Comparison of ENCODE assay signal across 8 mouse cellular contexts in genomic region chr14:55496761-55497448, GRCm38 (mm10). TPM values are rescaled to one million over a fixed set of nuclear protein-coding genes. Genes with fewer than 3 reads are reported as not detected.
DNase-seq lines count a peak whose midpoint lies in the region; ATAC-seq and TF ChIP-seq lines count a peak whose summit lies in the region.

No protein-coding gene starts in this region.

- H3K36me3 ChIP-seq in hindbrain, embryonic 11.5 days (ENCODE audit: control insufficient read depth, insufficient read depth, low read length) = no peaks in the 10 kb centered on the region; the same call in 1 of the 2 replicates
- peaks cover 77% of the 10 kb centered on the region for H3K36me3 ChIP-seq in hindbrain, embryonic 10.5 days
- no peaks in the 10 kb centered on the region; the same call in 1 of the 2 replicates for H3K36me3 ChIP-seq in embryonic facial prominence, embryonic 11.5 days (replicated peaks; ENCODE audit: control insufficient read depth, insufficient read depth, low read depth, low read length)
- peaks cover 67% of the 10 kb centered on the region for H3K36me3 ChIP-seq in forebrain, embryonic 15.5 days
- no peaks in the 10 kb centered on the region for H3K36me3 ChIP-seq in liver, embryonic 16.5 days (ENCODE audit: control insufficient read depth, insufficient read depth)

- H3K27me3 ChIP-seq in hindbrain, embryonic 11.5 days (ENCODE audit: control insufficient read depth, insufficient read depth, low read length) = no peaks in the 10 kb centered on the region
- no peaks in the 10 kb centered on the region for H3K27me3 ChIP-seq in hindbrain, embryonic 10.5 days (ENCODE audit: insufficient read depth, poor library complexity, severe bottlenecking)
- no peaks in the 10 kb centered on the region for H3K27me3 ChIP-seq in embryonic facial prominence, embryonic 11.5 days (ENCODE audit: control insufficient read depth, insufficient read depth, low read length)
- H3K27me3 ChIP-seq in forebrain, embryonic 15.5 days = no peaks in the 10 kb centered on the region
- peaks cover 3% of the 10 kb centered on the region; the same call in 1 of the 2 replicates for H3K27me3 ChIP-seq in liver, embryonic 16.5 days (ENCODE audit: control insufficient read depth, insufficient read depth, low read depth, low read length)

- no peak overlapping the region for H3K9ac ChIP-seq in hindbrain, embryonic 11.5 days (ENCODE audit: low read depth, low read length)
- H3K9ac ChIP-seq in embryonic facial prominence, embryonic 11.5 days (replicated peaks; ENCODE audit: low read length) = no peak overlapping the region
- H3K9ac ChIP-seq in forebrain, embryonic 15.5 days (replicated peaks) = no peak overlapping the region
- H3K9ac ChIP-seq in liver, embryonic 16.5 days (ENCODE audit: low read depth, low read length) = no peak overlapping the region

- no peaks in the 10 kb centered on the region for H3K9me3 ChIP-seq in hindbrain, embryonic 11.5 days (ENCODE audit: control insufficient read depth, low read length)
- no peaks in the 10 kb centered on the region for H3K9me3 ChIP-seq in hindbrain, embryonic 10.5 days
- H3K9me3 ChIP-seq in embryonic facial prominence, embryonic 11.5 days (replicated peaks; ENCODE audit: control insufficient read depth, low read length) = no peaks in the 10 kb centered on the region
- H3K9me3 ChIP-seq in forebrain, embryonic 15.5 days = no peaks in the 10 kb centered on the region
- H3K9me3 ChIP-seq in liver, embryonic 16.5 days (replicated peaks; ENCODE audit: control insufficient read depth, low read length) = no peaks in the 10 kb centered on the region

- TF ChIP-seq CTCF in gastrocnemius, adult 2 months (IDR thresholded peaks at IDR 0.05) = no peak

- no peak overlapping the region for H3K4me2 ChIP-seq in hindbrain, embryonic 11.5 days (replicated peaks; ENCODE audit: low read depth, low read length)
- H3K4me2 ChIP-seq in embryonic facial prominence, embryonic 11.5 days (ENCODE audit: low read depth, low read length) = no peak overlapping the region
- H3K4me2 ChIP-seq in forebrain, embryonic 15.5 days (replicated peaks) = no peak overlapping the region
- no peak overlapping the region for H3K4me2 ChIP-seq in liver, embryonic 16.5 days (ENCODE audit: low read depth, low read length)

- intact Hi-C loops in gastrocnemius, adult 2 months (cut with DNase I) = loop anchor here (2.0 to 10.0 kb wide), 5 partner anchors 30 to 248 kb away; partner anchors contain the start of genes Dhrs1, Irf9 and Nop9

- peaks cover 2% of the 10 kb centered on the region; the same call in 1 of the 2 replicates for H3K4me1 ChIP-seq in hindbrain, embryonic 11.5 days (replicated peaks; ENCODE audit: control insufficient read depth, insufficient read depth, low read length)
- H3K4me1 ChIP-seq in hindbrain, embryonic 10.5 days (replicated peaks) = peaks cover 17% of the 10 kb centered on the region
- H3K4me1 ChIP-seq in embryonic facial prominence, embryonic 11.5 days (ENCODE audit: control insufficient read depth, insufficient read depth, low read length) = no peaks in the 10 kb centered on the region
- H3K4me1 ChIP-seq in forebrain, embryonic 15.5 days = peaks cover 26% of the 10 kb centered on the region
- peaks cover 4% of the 10 kb centered on the region for H3K4me1 ChIP-seq in liver, embryonic 16.5 days (ENCODE audit: control insufficient read depth, low read depth, low read length)

- DNase-seq in hindbrain, embryonic 11.5 days (ENCODE audit: low spot score) = no peak
- no peak for DNase-seq in hindbrain, embryonic 10.5 days (ENCODE audit: low spot score)
- DNase-seq in embryonic facial prominence, embryonic 11.5 days (ENCODE audit: low spot score) = no peak
- no peak for DNase-seq in adrenal gland, postnatal 4 days (ENCODE audit: low spot score in 2 of 2)
- no peak for DNase-seq in gastrocnemius, adult 18-20 months (ENCODE audit: low spot score)
- DNase-seq in gastrocnemius, adult 2 months = no peak

- H3K4me3 ChIP-seq in hindbrain, embryonic 11.5 days (ENCODE audit: low read depth, low read length) = no peak overlapping the region
- H3K4me3 ChIP-seq in hindbrain, embryonic 10.5 days = no peak overlapping the region
- no peak overlapping the region for H3K4me3 ChIP-seq in embryonic facial prominence, embryonic 11.5 days (ENCODE audit: low read depth, low read length)
- no peak overlapping the region for H3K4me3 ChIP-seq in forebrain, embryonic 15.5 days
- H3K4me3 ChIP-seq in liver, embryonic 16.5 days (ENCODE audit: low read depth, low read length) = no peak overlapping the region
- H3K4me3 ChIP-seq in gastrocnemius, adult 2 months = no peak overlapping the region

- WGBS in hindbrain, embryonic 11.5 days = 79% methylated on average over 16 of the region's 16 CpGs
- 73% methylated on average over 16 of the region's 16 CpGs for whole genome bisulfite sequencing in hindbrain, embryonic 10.5 days
- WGBS in embryonic facial prominence, embryonic 11.5 days = 62% methylated on average over 16 of the region's 16 CpGs
- 81% methylated on average over 16 of the region's 16 CpGs for WGBS in forebrain, embryonic 15.5 days
- WGBS in liver, embryonic 16.5 days (ENCODE audit: insufficient replicate concordance) = 70% methylated on average over 16 of the region's 16 CpGs

- no peak overlapping the region for H3K27ac ChIP-seq in hindbrain, embryonic 11.5 days (ENCODE audit: low read depth, low read length)
- no peak overlapping the region; the same call in 1 of the 2 replicates for H3K27ac ChIP-seq in hindbrain, embryonic 10.5 days
- H3K27ac ChIP-seq in embryonic facial prominence, embryonic 11.5 days (replicated peaks; ENCODE audit: low read depth, low read length) = no peak overlapping the region
- no peak overlapping the region for H3K27ac ChIP-seq in forebrain, embryonic 15.5 days (replicated peaks)
- H3K27ac ChIP-seq in liver, embryonic 16.5 days (ENCODE audit: low read length) = no peak overlapping the region
- H3K27ac ChIP-seq in gastrocnemius, adult 2 months = no peak overlapping the region

- peak; percentile 15; the same call in 1 of the 2 replicates for ATAC-seq in hindbrain, embryonic 11.5 days (ENCODE audit: low FRiP score)
- ATAC-seq in embryonic facial prominence, embryonic 11.5 days (replicated peaks; ENCODE audit: insufficient number of reproducible peaks, low FRiP score, low TSS enrichment, low read depth) = 0 out of 2 replicates have a peak, but pooled peaks have one; percentile 32
- ATAC-seq in forebrain, embryonic 15.5 days (replicated peaks) = peak; percentile 8; the same call in 1 of the 2 replicates
- ATAC-seq in liver, embryonic 16.5 days (ENCODE audit: low read depth) = 0 out of 2 replicates have a peak, but pooled peaks have one; percentile 1

RNA-seq across cellular contexts. Expression of gene Carmil3, which starts 6.5 kb away (rescaled TPM):
- polyA plus RNA-seq in hindbrain, embryonic 11.5 days (2014; fragmentation: Nextera tagmentation; extraction: Ambion mirVana) = 10.1 and 14.0 TPM in 2 replicates
- 5.7 and 7.9 TPM in 2 replicates for polyA plus RNA-seq in hindbrain, embryonic 10.5 days (2016; fragmentation: Nextera tagmentation; extraction: Ambion mirVana)
- polyA plus RNA-seq in embryonic facial prominence, embryonic 11.5 days (2014; fragmentation: Nextera tagmentation; extraction: Ambion mirVana) = 4.9 TPM in 2 replicates
- polyA plus RNA-seq in forebrain, embryonic 15.5 days (2015; fragmentation: Nextera tagmentation; extraction: Ambion mirVana) = 30.2 and 33.4 TPM in 2 replicates
- polyA plus RNA-seq in liver, embryonic 16.5 days (2015; fragmentation: Nextera tagmentation; extraction: Ambion mirVana) = 0.28 and 0.46 TPM in 2 replicates
- total RNA-seq in adrenal gland, postnatal 4 days (2021) = 10 to 100 TPM; 19.6 to 25.4 TPM
- total RNA-seq in gastrocnemius, adult 18-20 months (2021) = under 1 TPM; 0.26 to 0.41 TPM
- total RNA-seq in gastrocnemius, adult 2 months (2021) = under 1 TPM; 0.43 to 0.95 TPM

RNA-seq across cellular contexts. Expression of gene Cpne6, which starts 13.3 kb away (rescaled TPM):
- 1.3 and 1.6 TPM in 2 replicates for polyA plus RNA-seq in hindbrain, embryonic 11.5 days (2014; fragmentation: Nextera tagmentation; extraction: Ambion mirVana)
- 1.1 and 1.6 TPM in 2 replicates for polyA plus RNA-seq in hindbrain, embryonic 10.5 days (2016; fragmentation: Nextera tagmentation; extraction: Ambion mirVana)
- polyA plus RNA-seq in embryonic facial prominence, embryonic 11.5 days (2014; fragmentation: Nextera tagmentation; extraction: Ambion mirVana) = 0.24 and 0.29 TPM in 2 replicates
- polyA plus RNA-seq in forebrain, embryonic 15.5 days (2015; fragmentation: Nextera tagmentation; extraction: Ambion mirVana) = 9.1 and 10.3 TPM in 2 replicates
- polyA plus RNA-seq in liver, embryonic 16.5 days (2015; fragmentation: Nextera tagmentation; extraction: Ambion mirVana) = not detected in 2 replicates
- total RNA-seq in adrenal gland, postnatal 4 days (2021) = 1 to 10 TPM in 1 of 2 experiments, under 1 TPM in 1; 0.53 to 1.1 TPM
- not detected for total RNA-seq in gastrocnemius, adult 18-20 months (2021)
- not detected for total RNA-seq in gastrocnemius, adult 2 months (2021)

RNA-seq across cellular contexts. Expression of gene Dhrs4, which starts 18.3 kb away (rescaled TPM):
- polyA plus RNA-seq in hindbrain, embryonic 11.5 days (2014; fragmentation: Nextera tagmentation; extraction: Ambion mirVana) = 26.0 and 36.5 TPM in 2 replicates
- 50.5 and 64.5 TPM in 2 replicates for polyA plus RNA-seq in hindbrain, embryonic 10.5 days (2016; fragmentation: Nextera tagmentation; extraction: Ambion mirVana)
- polyA plus RNA-seq in embryonic facial prominence, embryonic 11.5 days (2014; fragmentation: Nextera tagmentation; extraction: Ambion mirVana) = 49.5 and 58.3 TPM in 2 replicates
- polyA plus RNA-seq in forebrain, embryonic 15.5 days (2015; fragmentation: Nextera tagmentation; extraction: Ambion mirVana) = 49.6 and 60.0 TPM in 2 replicates
- 88.8 and 91.2 TPM in 2 replicates for polyA plus RNA-seq in liver, embryonic 16.5 days (2015; fragmentation: Nextera tagmentation; extraction: Ambion mirVana)
- 10 to 100 TPM; 82.9 to 85.8 TPM for total RNA-seq in adrenal gland, postnatal 4 days (2021)
- total RNA-seq in gastrocnemius, adult 18-20 months (2021) = 10 to 100 TPM; 37.1 to 46.0 TPM
- 10 to 100 TPM; 28.4 to 68.7 TPM for total RNA-seq in gastrocnemius, adult 2 months (2021)

RNA-seq across cellular contexts. Expression of gene Nrl, which starts 27.9 kb away (rescaled TPM):
- 0.15 and 0.20 TPM in 2 replicates for polyA plus RNA-seq in hindbrain, embryonic 11.5 days (2014; fragmentation: Nextera tagmentation; extraction: Ambion mirVana)
- polyA plus RNA-seq in hindbrain, embryonic 10.5 days (2016; fragmentation: Nextera tagmentation; extraction: Ambion mirVana) = not detected in 2 replicates
- polyA plus RNA-seq in embryonic facial prominence, embryonic 11.5 days (2014; fragmentation: Nextera tagmentation; extraction: Ambion mirVana) = not detected in 2 replicates
- polyA plus RNA-seq in forebrain, embryonic 15.5 days (2015; fragmentation: Nextera tagmentation; extraction: Ambion mirVana) = 0.09 and 0.11 TPM in 2 replicates
- polyA plus RNA-seq in liver, embryonic 16.5 days (2015; fragmentation: Nextera tagmentation; extraction: Ambion mirVana) = not detected in 2 replicates
- total RNA-seq in adrenal gland, postnatal 4 days (2021) = not detected
- not detected for total RNA-seq in gastrocnemius, adult 18-20 months (2021)
- not detected for total RNA-seq in gastrocnemius, adult 2 months (2021)

RNA-seq across cellular contexts. Expression of gene Pck2, which starts 43.2 kb away (rescaled TPM):
- 11.3 and 12.6 TPM in 2 replicates for polyA plus RNA-seq in hindbrain, embryonic 11.5 days (2014; fragmentation: Nextera tagmentation; extraction: Ambion mirVana)
- polyA plus RNA-seq in hindbrain, embryonic 10.5 days (2016; fragmentation: Nextera tagmentation; extraction: Ambion mirVana) = 15.4 and 18.5 TPM in 2 replicates
- polyA plus RNA-seq in embryonic facial prominence, embryonic 11.5 days (2014; fragmentation: Nextera tagmentation; extraction: Ambion mirVana) = 12.7 and 14.6 TPM in 2 replicates
- polyA plus RNA-seq in forebrain, embryonic 15.5 days (2015; fragmentation: Nextera tagmentation; extraction: Ambion mirVana) = 18.2 and 25.1 TPM in 2 replicates
- 41.2 and 42.5 TPM in 2 replicates for polyA plus RNA-seq in liver, embryonic 16.5 days (2015; fragmentation: Nextera tagmentation; extraction: Ambion mirVana)
- total RNA-seq in adrenal gland, postnatal 4 days (2021) = 10 to 100 TPM; 63.4 to 64.0 TPM
- total RNA-seq in gastrocnemius, adult 18-20 months (2021) = 1 to 10 TPM; 2.8 to 3.1 TPM
- 1 to 10 TPM; 3.5 to 4.2 TPM for total RNA-seq in gastrocnemius, adult 2 months (2021)
